Mouse (Mus musculus) urinary bladder, postnatal 14 days (tissue): ENCODE results near the gene Ablim1.

Source experiments
- DNase-seq: peaks from one replicate; pipeline ENCODE4 v3.0.0; 2021; ENCODE audit warnings: low spot score

The Ablim1 gene

GRCm38 (mm10) chr19:57314346-57315012, at the start of gene Ablim1:
TSS of gene Ablim1 (minus strand) at chr19:57314919.
- DNase-seq = peak; percentile 34

GRCm38 (mm10) chr19:57363538-57363937, 48.8 kb upstream of the Ablim1 start:
- no peak for DNase-seq

- DNase-seq = no peak
Observed at GRCm38 (mm10) chr19:57363076-57363475, 48.4 kb upstream of the Ablim1 start.

- no peak for DNase-seq
Observed at GRCm38 (mm10) chr19:57362586-57362985, 47.9 kb upstream of the Ablim1 start.

- no peak for DNase-seq
Observed at GRCm38 (mm10) chr19:57361939-57362307, 47.2 kb upstream of the Ablim1 start.

GRCm38 (mm10) chr19:57361131-57361938, 46.6 kb upstream of the Ablim1 start:
- DNase-seq = peak; percentile 62

GRCm38 (mm10) chr19:57360341-57361130, 45.8 kb upstream of the Ablim1 start, which contains the start of gene Fam160b1:
TSS of gene Fam160b1 (plus strand) at chr19:57360680.
- peak; percentile 94 for DNase-seq

GRCm38 (mm10) chr19:57359701-57360326, 45.1 kb upstream of the Ablim1 start:
- DNase-seq = no peak

GRCm38 (mm10) chr19:57358836-57359598, 44.3 kb upstream of the Ablim1 start:
- no peak for DNase-seq

- peak; percentile 69 for DNase-seq
Observed at GRCm38 (mm10) chr19:57358322-57358721, 43.6 kb upstream of the Ablim1 start.

GRCm38 (mm10) chr19:57357811-57358210, 43.1 kb upstream of the Ablim1 start:
- no peak for DNase-seq

GRCm38 (mm10) chr19:57357244-57357643, 42.5 kb upstream of the Ablim1 start:
- no peak for DNase-seq

GRCm38 (mm10) chr19:57356273-57356672, 41.6 kb upstream of the Ablim1 start:
- no peak for DNase-seq

GRCm38 (mm10) chr19:57355451-57356251, 40.9 kb upstream of the Ablim1 start:
- no peak for DNase-seq

GRCm38 (mm10) chr19:57354715-57355114, 40.0 kb upstream of the Ablim1 start:
- DNase-seq = no peak

- DNase-seq = no peak
Observed at GRCm38 (mm10) chr19:57354050-57354449, 39.3 kb upstream of the Ablim1 start.

GRCm38 (mm10) chr19:57353228-57353627, 38.5 kb upstream of the Ablim1 start:
- DNase-seq = no peak

GRCm38 (mm10) chr19:57352337-57352935, 37.7 kb upstream of the Ablim1 start:
- no peak for DNase-seq

GRCm38 (mm10) chr19:57349096-57349495, 34.4 kb upstream of the Ablim1 start:
- DNase-seq = no peak

- no peak for DNase-seq
Observed at GRCm38 (mm10) chr19:57344678-57345077, 30.0 kb upstream of the Ablim1 start.
